Mouse (Mus musculus) Patski (cell line): ENCODE data around the gene Msln. TPM values are rescaled to one million over a fixed set of nuclear protein-coding genes. Genes with fewer than 3 reads are reported as not detected.

Experiments used
- ATAC-seq: fragments of 100-300 bp; one replicate; pipeline ENCODE4 v1.8.0; 2021
- CTCF ChIA-PET: fragments of 350-600 bp; sonication (Branson Sonifier 250); formaldehyde crosslinking; loops from one replicate; lab custom pipeline; 2022; ENCODE audit warnings: inconsistent platforms; lab: Charles Lee
- POLR2A ChIA-PET: fragments of 350-600 bp; sonication (Branson Sonifier 250); formaldehyde crosslinking; loops from one replicate; lab custom pipeline; 2022; ENCODE audit warnings: antibody characterized with exemption, inconsistent platforms; lab: Charles Lee
- DNase-seq: peaks from one replicate; pipeline ENCODE4 v3.0.0-alpha.2; 2011; ENCODE audit warnings: low read depth, low spot score
- H3K27me3 ChIP-seq: fragments of 371-371 bp; one replicate; pipeline ENCODE4 v1.5.1; 2021
- CTCF ChIP-seq: fragments of 100-300 bp; IDR thresholded peaks from one replicate; pipeline ENCODE4 v1.5.1; 2021
- in situ Hi-C: fragments of 300-500 bp; cut with MboI; formaldehyde crosslinking; loops from 3 replicates; pipeline ENCODE4 v1.11.1; 2018; ENCODE audit warnings: low pct_unique_long_range_greater_than_20kb, mixed read lengths
- polyA plus RNA-seq: library from polyadenylated mRNA; unstranded; gene quantifications from one replicate; pipeline ENCODE4 v1.2.3, GENCODE M21; 2021

Gene Msln
- 0.99 TPM for polyA plus RNA-seq

DNA sequence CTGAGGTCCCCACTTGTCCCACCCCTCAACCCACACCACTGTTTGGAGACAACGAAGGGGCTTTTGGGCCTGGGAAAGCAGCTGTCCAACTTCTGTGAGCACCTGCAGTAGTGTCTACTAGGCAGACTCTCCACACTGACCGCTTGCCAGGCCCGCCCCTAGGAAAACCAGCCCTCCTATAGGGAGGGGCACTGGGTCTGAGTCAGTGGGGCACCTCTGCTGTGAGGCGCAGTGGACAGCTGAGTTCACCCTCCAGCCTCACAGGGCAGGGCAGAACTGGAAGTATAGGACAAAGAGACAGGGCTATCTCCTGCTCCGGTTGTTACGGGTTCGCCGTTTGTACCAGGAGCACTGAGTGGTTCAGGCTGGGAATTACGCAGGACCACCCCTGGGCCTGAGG, at the start of gene Msln:
TSS of gene Msln (minus strand) at position 138 of the 400 bp plus-strand sequence.
- ATAC-seq: no peak
- TF ChIP-seq CTCF: no peak
- H3K27me3 ChIP-seq: no peaks in the 10 kb centered on the region
- ChIA-PET CTCF (no interaction called here), POLR2A (no interaction called here)
- in situ Hi-C loops: no loop called here
- no peak for DNase-seq

DNA sequence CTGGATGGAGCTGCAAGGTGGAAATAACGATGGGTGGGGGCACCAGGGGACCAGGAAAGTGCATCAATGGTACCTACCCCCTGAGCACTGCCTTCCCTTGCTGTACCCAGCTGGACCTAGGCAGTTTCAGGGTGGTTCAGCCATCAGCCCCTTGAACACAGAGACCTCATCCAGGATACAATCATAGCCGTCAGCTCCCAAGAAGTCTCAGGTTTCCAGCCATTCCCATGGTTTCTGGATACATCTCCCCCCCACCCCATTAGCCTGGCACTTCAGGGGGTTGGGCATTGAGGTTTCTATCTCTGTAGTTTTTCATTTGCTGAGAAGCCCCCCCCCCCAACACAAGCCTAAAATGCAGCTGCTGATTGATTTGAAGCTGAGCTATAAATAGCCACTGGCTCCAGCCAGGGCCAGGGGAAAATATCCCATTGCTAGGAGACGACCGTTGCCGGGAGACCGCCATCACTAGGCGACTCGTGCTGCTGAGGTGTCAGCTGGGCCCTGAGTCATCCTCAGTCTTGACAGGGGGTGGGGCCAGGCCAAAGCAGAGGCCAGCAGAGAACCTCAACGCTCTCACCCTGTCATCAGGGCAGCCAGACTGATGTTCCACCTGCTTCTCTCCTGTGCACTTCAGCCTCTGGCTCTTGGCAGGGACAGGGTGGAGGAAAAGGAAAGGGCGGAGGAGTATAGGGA, 48.8 kb upstream of the Msln start:
- H3K27me3 ChIP-seq: no peaks in the 10 kb centered on the region
- in situ Hi-C loops: loop anchor here (5.0 kb wide), 2 partner anchors 36 to 71 kb away; no protein-coding TSS in a partner anchor
- ATAC-seq (peak; percentile 61), DNase-seq (no peak)
- POLR2A ChIA-PET: interaction anchor here (0.6 to 1.5 kb wide), 5 partner anchors 11 to 230 kb away, joined by 3 to 7 read pairs (median 4); partner anchors contain the start of genes Narfl and Rhot2
- CTCF ChIA-PET: interaction anchor here (0.7 to 2.3 kb wide), 3 partner anchors 40 to 71 kb away, joined by 3 to 9 read pairs (median 4); no protein-coding TSS in a partner anchor
- TF ChIP-seq CTCF: no peak

DNA sequence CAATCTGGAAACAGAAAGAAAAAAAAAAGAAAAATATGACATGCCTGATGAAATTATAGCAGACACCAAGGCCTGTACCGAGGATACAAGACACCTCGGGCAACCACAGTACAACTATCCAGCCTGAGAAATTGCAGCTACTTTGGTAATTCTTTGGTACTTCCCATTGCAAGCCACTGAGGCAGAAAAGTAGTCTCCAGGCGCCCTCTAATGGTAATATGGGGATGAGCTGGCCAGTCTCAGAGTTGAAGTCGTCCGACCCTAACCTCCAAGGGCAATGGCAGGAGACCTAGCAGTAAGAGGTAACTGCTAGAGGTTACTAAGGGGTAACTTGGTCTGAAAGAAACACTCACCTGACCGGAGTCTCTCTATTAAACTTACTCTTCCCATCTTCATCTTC, 46.9 kb upstream of the Msln start:
- POLR2A ChIA-PET: interaction anchor here (0.7 kb wide), 1 partner anchor 403 kb away, joined by 3 read pairs; no protein-coding TSS in a partner anchor
- no peak for TF ChIP-seq CTCF
- in situ Hi-C loops: loop anchor here (5.0 kb wide), 2 partner anchors 34 to 69 kb away; no protein-coding TSS in a partner anchor
- CTCF ChIA-PET: interaction anchor here (0.6 to 2.3 kb wide), 11 partner anchors 10 to 73 kb away, joined by 3 to 11 read pairs (median 6); partner anchors contain the start of genes Chtf18, Fam173a, Haghl and Narfl
- no peaks in the 10 kb centered on the region for H3K27me3 ChIP-seq
- DNase-seq (no peak), ATAC-seq (peak; percentile 44)

GRCm38 (mm10) chr17:25796951-25797369, 42.8 kb upstream of the Msln start, which contains the start of gene Metrn:
Gene Metrn, minus strand, starts transcription at chr17:25797136.
- POLR2A ChIA-PET: interaction anchor here (1.5 kb wide), 1 partner anchor 12 kb away, joined by 4 read pairs; the partner anchor contains the start of gene Fbxl16
- no peaks in the 10 kb centered on the region for H3K27me3 ChIP-seq
- no peak for TF ChIP-seq CTCF
- CTCF ChIA-PET: interaction anchor here (0.7 kb wide), 1 partner anchor 23 kb away, joined by 3 read pairs; the partner anchor contains the start of gene Narfl
- in situ Hi-C loops: no loop called here
- peak; percentile 84 for ATAC-seq
- no peak for DNase-seq

GRCm38 (mm10) chr17:25796211-25796771, 42.1 kb upstream of the Msln start:
- TF ChIP-seq CTCF: no peak

GRCm38 (mm10) chr17:25795609-25796092, 41.5 kb upstream of the Msln start, which contains the start of gene AC134908.4:
Gene AC134908.4, minus strand, starts transcription at chr17:25795659.
- POLR2A ChIA-PET: no interaction called here
- in situ Hi-C loops: no loop called here
- DNase-seq (no peak), ATAC-seq (no peak)
- CTCF ChIA-PET: interaction anchor here (1.7 kb wide), 1 partner anchor 11 kb away, joined by 4 read pairs; no protein-coding TSS in a partner anchor
- TF ChIP-seq CTCF: no peak
- H3K27me3 ChIP-seq: no peaks in the 10 kb centered on the region

More at GRCm38 (mm10) chr17:25796211-25796771, 42.1 kb upstream of the Msln start:
- DNase-seq: no peak
- in situ Hi-C loops: no loop called here
- no peak for ATAC-seq
- POLR2A ChIA-PET: interaction anchor here (1.5 kb wide), 1 partner anchor 13 kb away, joined by 4 read pairs; the partner anchor contains the start of gene Fbxl16
- CTCF ChIA-PET: no interaction called here
- H3K27me3 ChIP-seq: no peaks in the 10 kb centered on the region

- in situ Hi-C loops: no loop called here
- no peak for DNase-seq
- POLR2A ChIA-PET: interaction anchor here (1.1 kb wide), 1 partner anchor 21 kb away, joined by 5 read pairs; the partner anchor contains the start of gene Narfl
- CTCF ChIA-PET: interaction anchor here (1.7 kb wide), 1 partner anchor 10 kb away, joined by 4 read pairs; no protein-coding TSS in a partner anchor
- TF ChIP-seq CTCF: no peak
- no peak for ATAC-seq
- no peaks in the 10 kb centered on the region for H3K27me3 ChIP-seq
These were observed 40.8 kb upstream of the Msln start for GRCm38 (mm10) chr17:25794998-25795397.

DNA sequence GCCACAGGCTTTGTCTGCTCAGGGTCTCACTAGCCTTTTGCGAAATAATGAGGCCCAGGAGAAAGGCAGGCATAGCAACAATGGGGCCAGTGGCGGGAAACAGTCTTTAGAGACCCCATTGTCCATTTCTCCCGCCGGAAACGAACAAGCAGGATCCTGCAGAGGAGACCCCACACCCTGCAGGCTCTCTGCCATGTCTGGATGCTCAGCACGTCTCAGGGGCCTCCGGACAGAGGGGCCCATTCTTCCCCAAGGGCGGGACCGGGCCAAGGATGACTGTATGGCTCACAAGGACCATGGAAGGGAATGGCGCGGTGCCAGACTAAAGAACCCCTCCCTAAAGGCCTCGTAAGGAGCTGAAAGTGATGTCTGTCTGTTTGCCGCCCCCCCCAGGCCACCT, 40.0 kb upstream of the Msln start:
- H3K27me3 ChIP-seq: no peaks in the 10 kb centered on the region
- ChIA-PET CTCF (interaction anchor here (1.7 kb wide), 1 partner anchor 9 kb away, joined by 4 read pairs; no protein-coding TSS in a partner anchor), POLR2A (interaction anchor here (1.1 kb wide), 1 partner anchor 20 kb away, joined by 5 read pairs; the partner anchor contains the start of gene Narfl)
- DNase-seq (no peak), ATAC-seq (no peak)
- in situ Hi-C loops: no loop called here
- TF ChIP-seq CTCF: no peak

- H3K27me3 ChIP-seq: no peaks in the 10 kb centered on the region
- POLR2A ChIA-PET: interaction anchor here (0.8 kb wide), 1 partner anchor 15 kb away, joined by 3 read pairs; no protein-coding TSS in a partner anchor
- CTCF ChIA-PET: interaction anchor here (0.6 to 3.2 kb wide), 3 partner anchors 9 to 59 kb away, joined by 3 to 11 read pairs (median 3); no protein-coding TSS in a partner anchor
- TF ChIP-seq CTCF: no peak
- no peak for ATAC-seq
- in situ Hi-C loops: no loop called here
- no peak for DNase-seq
These were observed 38.4 kb upstream of the Msln start, which contains the start of gene Fam173a for GRCm38 (mm10) chr17:25792615-25793014. Gene Fam173a, minus strand, starts transcription at chr17:25792901.
